In the genomic region with DNA sequence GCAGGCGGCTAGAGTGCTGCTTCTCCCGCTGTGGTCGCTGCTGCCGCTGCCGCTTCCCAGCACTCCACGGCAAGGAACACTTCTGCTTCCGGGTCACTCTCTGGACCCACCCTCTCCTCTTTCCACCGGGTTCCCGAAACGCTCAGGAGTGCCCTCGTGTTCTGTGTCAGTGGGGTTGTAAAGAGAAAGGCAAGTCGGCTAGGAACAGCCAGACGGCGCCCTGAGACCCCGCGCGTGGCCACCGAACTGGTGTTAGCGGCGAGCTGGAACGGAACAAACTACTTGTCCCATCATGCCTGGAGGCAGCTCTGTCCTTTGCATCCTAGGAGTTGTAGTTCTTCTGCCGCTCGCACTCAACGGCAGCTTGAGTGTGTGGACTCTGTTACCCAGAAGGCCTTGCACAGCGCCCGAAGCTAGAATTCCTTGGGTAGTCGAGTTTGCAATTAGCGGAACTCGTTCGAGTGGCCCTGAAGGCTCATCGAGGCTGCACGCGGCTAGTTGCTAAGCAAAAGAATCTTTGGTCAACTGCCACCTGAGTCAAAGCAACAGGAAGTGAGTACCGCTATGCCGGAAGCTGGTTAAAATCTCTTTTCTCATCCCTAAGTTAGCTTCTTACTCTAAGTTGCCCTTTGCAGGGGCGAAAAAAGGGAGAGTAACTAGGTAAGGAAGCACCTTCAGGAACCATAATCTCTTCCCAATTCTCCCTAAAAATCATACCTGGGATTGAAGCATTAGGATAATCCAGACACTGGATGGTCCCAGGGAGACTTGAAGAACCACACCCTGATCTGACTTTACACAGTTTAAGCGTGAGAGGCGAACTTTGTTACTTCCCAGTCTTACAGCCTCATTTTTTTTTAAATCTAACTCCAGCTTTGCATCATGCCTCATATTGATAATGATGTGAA, we compare ENCODE assay signal across 8 mouse cellular contexts. TPM values are rescaled to one million over a fixed set of nuclear protein-coding genes. Genes with fewer than 3 reads are reported as not detected.
DNase-seq lines count a peak whose midpoint lies in the region; ATAC-seq and TF ChIP-seq lines count a peak whose summit lies in the region.

A gene (plus strand): TSS at position 109 of the 908 bp plus-strand sequence.
A gene (minus strand): TSS at position 292 of the 908 bp plus-strand sequence.

- 0 out of 2 replicates have a peak, but pooled peaks have one; percentile 7 for TF ChIP-seq CTCF in bone marrow, adult 2 months (IDR thresholded peaks at IDR 0.05; ENCODE audit: control insufficient read depth, insufficient read depth, low read length)
- TF ChIP-seq CTCF in midbrain, postnatal 0 days (IDR thresholded peaks at IDR 0.05): no peak

- DNase-seq in 416B (ENCODE audit: low read depth): peak; percentile 99
- peak; percentile 93 for DNase-seq in heart, adult 8-10 months (ENCODE audit: low spot score)
- DNase-seq in kidney, adult 9 months: peak; percentile 97
- DNase-seq in limb, embryonic 14.5 days (ENCODE audit: low spot score): peak; percentile 95
- DNase-seq in midbrain, postnatal 0 days (ENCODE audit: low spot score): peak; percentile 98
- DNase-seq in spleen, postnatal 14 days (ENCODE audit: low spot score in 2 of 2): peak; percentile 68 to 79

- H3K9ac ChIP-seq in embryonic facial prominence, embryonic 15.5 days: peak within 1 kb of the TSS; percentile 76
- peak within 1 kb of the TSS; percentile 78 for H3K9ac ChIP-seq in limb, embryonic 14.5 days (ENCODE audit: low read depth, low read length, severe bottlenecking)
- H3K9ac ChIP-seq in midbrain, postnatal 0 days (replicated peaks; ENCODE audit: low read length, poor library complexity, severe bottlenecking): peak within 1 kb of the TSS; percentile 90

- peaks cover 35% of the 10 kb centered on the region for H3K36me3 ChIP-seq in embryonic facial prominence, embryonic 15.5 days
- peaks cover 29% of the 10 kb centered on the region for H3K36me3 ChIP-seq in limb, embryonic 14.5 days (ENCODE audit: control insufficient read depth, insufficient read depth, low read length)
- H3K36me3 ChIP-seq in midbrain, postnatal 0 days (ENCODE audit: insufficient read depth, low read length): peaks cover 13% of the 10 kb centered on the region; the same call in 1 of the 2 replicates

- peak within 1 kb of the TSS; percentile 75 for H3K4me3 ChIP-seq in bone marrow, adult 2 months (replicated peaks; ENCODE audit: control insufficient read depth, low read depth, low read length)
- H3K4me3 ChIP-seq in embryonic facial prominence, embryonic 15.5 days (replicated peaks): peak within 1 kb of the TSS; percentile 66
- peak within 1 kb of the TSS; percentile 74 for H3K4me3 ChIP-seq in limb, embryonic 14.5 days (replicated peaks; ENCODE audit: low read length)
- peak within 1 kb of the TSS; percentile 58 for H3K4me3 ChIP-seq in midbrain, postnatal 0 days (ENCODE audit: low read depth, low read length)

- WGBS in bone marrow, adult 2 months: under 1% methylated on average over 38 of the region's 38 CpGs
- WGBS in embryonic facial prominence, embryonic 15.5 days: under 1% methylated on average over 38 of the region's 38 CpGs
- WGBS in limb, embryonic 14.5 days: under 1% methylated on average over 38 of the region's 38 CpGs
- 1% methylated on average over 38 of the region's 38 CpGs for WGBS in midbrain, postnatal 0 days

- no peaks in the 10 kb centered on the region for H3K27me3 ChIP-seq in embryonic facial prominence, embryonic 15.5 days
- H3K27me3 ChIP-seq in limb, embryonic 14.5 days (ENCODE audit: control insufficient read depth, insufficient read depth, low read length): no peaks in the 10 kb centered on the region
- H3K27me3 ChIP-seq in midbrain, postnatal 0 days (ENCODE audit: insufficient read depth, low read length): no peaks in the 10 kb centered on the region

- no peaks in the 10 kb centered on the region for H3K9me3 ChIP-seq in embryonic facial prominence, embryonic 15.5 days (replicated peaks)
- H3K9me3 ChIP-seq in limb, embryonic 14.5 days (ENCODE audit: control insufficient read depth, low read length): no peaks in the 10 kb centered on the region
- no peaks in the 10 kb centered on the region for H3K9me3 ChIP-seq in midbrain, postnatal 0 days (ENCODE audit: low read length)

- peak; percentile 63; the same call in 1 of the 2 replicates for TF ChIP-seq POLR2A in bone marrow, adult 2 months (IDR thresholded peaks at IDR 0.05; ENCODE audit: borderline replicate concordance, control insufficient read depth, low read depth, low read length)
- 0 out of 2 replicates have a peak, but pooled peaks have one; percentile 42 for TF ChIP-seq POLR2A in limb, embryonic 14.5 days (IDR thresholded peaks at IDR 0.05; ENCODE audit: borderline replicate concordance, extremely low read depth, insufficient read depth, insufficient read length)

- H3K4me1 ChIP-seq in bone marrow, adult 2 months (ENCODE audit: control insufficient read depth, insufficient read depth, low read length): no peaks in the 10 kb centered on the region; the same call in 1 of the 2 replicates
- peaks cover 18% of the 10 kb centered on the region for H3K4me1 ChIP-seq in embryonic facial prominence, embryonic 15.5 days
- H3K4me1 ChIP-seq in limb, embryonic 14.5 days (ENCODE audit: control insufficient read depth, insufficient read depth, low read length): peaks cover 10% of the 10 kb centered on the region
- no peaks in the 10 kb centered on the region; the same call in 1 of the 2 replicates for H3K4me1 ChIP-seq in midbrain, postnatal 0 days (ENCODE audit: insufficient read depth, low read length)

- peak within 1 kb of the TSS; percentile 80 for H3K27ac ChIP-seq in bone marrow, adult 2 months (ENCODE audit: control insufficient read depth, insufficient read depth, low read depth, low read length, poor library complexity)
- H3K27ac ChIP-seq in embryonic facial prominence, embryonic 15.5 days (replicated peaks): peak within 1 kb of the TSS; percentile 94
- H3K27ac ChIP-seq in limb, embryonic 14.5 days (replicated peaks; ENCODE audit: low read depth, low read length): peak within 1 kb of the TSS; percentile 89
- peak within 1 kb of the TSS; percentile 94 for H3K27ac ChIP-seq in midbrain, postnatal 0 days (ENCODE audit: low read depth, low read length)

- ATAC-seq in embryonic facial prominence, embryonic 15.5 days (ENCODE audit: insufficient number of reproducible peaks, low FRiP score, low TSS enrichment, low read depth): peak; percentile 98
- peak; percentile 97 for ATAC-seq in limb, embryonic 14.5 days (ENCODE audit: low FRiP score, low read depth)
- peak; percentile 95 for ATAC-seq in midbrain, postnatal 0 days (ENCODE audit: low FRiP score)

- peak within 1 kb of the TSS; percentile 74 for H3K4me2 ChIP-seq in embryonic facial prominence, embryonic 15.5 days (replicated peaks)
- peak within 1 kb of the TSS; percentile 59 for H3K4me2 ChIP-seq in limb, embryonic 14.5 days (replicated peaks; ENCODE audit: low read depth, low read length, severe bottlenecking)
- peak within 1 kb of the TSS; percentile 81 for H3K4me2 ChIP-seq in midbrain, postnatal 0 days (ENCODE audit: low read depth, low read length, poor library complexity, severe bottlenecking)

RNA-seq across cellular contexts. Expression of the first gene that starts in this region (rescaled TPM):
- polyA plus RNA-seq in bone marrow, adult 2 months (2011; ENCODE audit: insufficient read depth, insufficient read length, low replicate concordance, missing spikeins): 7.3 and 18.3 TPM in 2 replicates
- 68.1 and 68.6 TPM in 2 replicates for polyA plus RNA-seq in embryonic facial prominence, embryonic 15.5 days (2015; fragmentation: Nextera tagmentation; extraction: Ambion mirVana)
- total RNA-seq in heart, adult 8-10 months (2022): 10 to 100 TPM in 1 of 4 experiments, 1 to 10 TPM in 3; 7.8 to 11.2 (median 8.9) TPM
- polyA plus RNA-seq in limb, embryonic 14.5 days (2012; rRNA removed): 51.1 and 53.6 TPM in 2 replicates
- 53.1 and 68.5 TPM in 2 replicates for polyA plus RNA-seq in limb, embryonic 14.5 days (2014; fragmentation: Nextera tagmentation; extraction: Ambion mirVana)
- total RNA-seq in midbrain, postnatal 0 days (2014; rRNA removed): 19.9 and 24.4 TPM in 2 replicates
- polyA plus RNA-seq in midbrain, postnatal 0 days (2015; fragmentation: Nextera tagmentation; extraction: Ambion mirVana): 35.5 and 36.7 TPM in 2 replicates

RNA-seq across cellular contexts. Expression of the second gene that starts in this region (rescaled TPM):
- 173 and 183 TPM in 2 replicates for polyA plus RNA-seq in bone marrow, adult 2 months (2011; ENCODE audit: insufficient read depth, insufficient read length, low replicate concordance, missing spikeins)
- polyA plus RNA-seq in embryonic facial prominence, embryonic 15.5 days (2015; fragmentation: Nextera tagmentation; extraction: Ambion mirVana): 548 and 555 TPM in 2 replicates
- 100 to 1,000 TPM; 245 to 279 (median 255) TPM for total RNA-seq in heart, adult 8-10 months (2022)
- polyA plus RNA-seq in limb, embryonic 14.5 days (2012; rRNA removed): 347 and 416 TPM in 2 replicates
- 567 and 583 TPM in 2 replicates for polyA plus RNA-seq in limb, embryonic 14.5 days (2014; fragmentation: Nextera tagmentation; extraction: Ambion mirVana)
- total RNA-seq in midbrain, postnatal 0 days (2014; rRNA removed): 129 and 133 TPM in 2 replicates
- 569 and 590 TPM in 2 replicates for polyA plus RNA-seq in midbrain, postnatal 0 days (2015; fragmentation: Nextera tagmentation; extraction: Ambion mirVana)

Comparison
In these comparisons a context has a peak if more than half of its experiments do, and no peak if none do; other contexts are left out.
1. Peak in every context shown above with its lines: DNase-seq, ATAC-seq, H3K4me3 ChIP-seq and H3K27ac ChIP-seq.